Mouse (Mus musculus): ENCODE measurements at regions not wholly inside any gene's neighbourhood (a gene's known extent, or its start where the extent isn't known, plus 50 kb on each side); places are given as distances from the start of the nearest gene placed in this dataset.

- H3K4me2 ChIP-seq (ENCODE audit: low read depth, low read length): no peak overlapping the region
- H3K4me3 ChIP-seq (ENCODE audit: low read depth, low read length): no peak overlapping the region
- no peaks in the 10 kb centered on the region for H3K27me3 ChIP-seq (ENCODE audit: control insufficient read depth, insufficient read depth, low read length)
- no peaks in the 10 kb centered on the region for H3K36me3 ChIP-seq (ENCODE audit: control insufficient read depth, insufficient read depth, low read length)
- WGBS: 80% methylated on average over 6 of the region's 6 CpGs
- H3K4me1 ChIP-seq (ENCODE audit: control insufficient read depth, insufficient read depth, low read length): peaks cover 3% of the 10 kb centered on the region; the same call in 1 of the 2 replicates
- no peak for ATAC-seq (ENCODE audit: low read depth)
- H3K27ac ChIP-seq (ENCODE audit: low read depth, low read length): no peak overlapping the region
- no peak overlapping the region for H3K9ac ChIP-seq (replicated peaks; ENCODE audit: low read depth, low read length)
- H3K9me3 ChIP-seq (ENCODE audit: control insufficient read depth, low read length): no peaks in the 10 kb centered on the region
These were observed 124.8 kb upstream of the Klf14 start for GRCm38 (mm10) chr6:31083701-31084100.

GRCm38 (mm10) chr6:31085063-31085759 lies 126.3 kb upstream of the Klf14 start:
- no peaks in the 10 kb centered on the region for H3K36me3 ChIP-seq (ENCODE audit: control insufficient read depth, insufficient read depth, low read length)

GRCm38 (mm10) chr6:31085760-31086108 lies 126.9 kb upstream of the Klf14 start:
- no peak for ATAC-seq (ENCODE audit: low read depth)
- Histone ChIP-seq H3K27me3 (ENCODE audit: control insufficient read depth, insufficient read depth, low read length) (no peaks in the 10 kb centered on the region), H3K36me3 (ENCODE audit: control insufficient read depth, insufficient read depth, low read length) (no peaks in the 10 kb centered on the region), H3K4me3 (ENCODE audit: low read depth, low read length) (no peak overlapping the region), H3K4me1 (ENCODE audit: control insufficient read depth, insufficient read depth, low read length) (peaks cover 10% of the 10 kb centered on the region; the same call in 1 of the 2 replicates), H3K9me3 (ENCODE audit: control insufficient read depth, low read length) (no peaks in the 10 kb centered on the region), H3K27ac (ENCODE audit: low read depth, low read length) (no peak overlapping the region), H3K4me2 (ENCODE audit: low read depth, low read length) (no peak overlapping the region), H3K9ac (replicated peaks; ENCODE audit: low read depth, low read length) (no peak overlapping the region)
- WGBS: 58% methylated on average over 9 of the region's 9 CpGs

More at GRCm38 (mm10) chr6:31085063-31085759, 126.3 kb upstream of the Klf14 start:
- Histone ChIP-seq H3K27ac (ENCODE audit: low read depth, low read length) (no peak overlapping the region), H3K4me2 (ENCODE audit: low read depth, low read length) (no peak overlapping the region), H3K9ac (replicated peaks; ENCODE audit: low read depth, low read length) (no peak overlapping the region), H3K9me3 (ENCODE audit: control insufficient read depth, low read length) (no peaks in the 10 kb centered on the region), H3K4me3 (ENCODE audit: low read depth, low read length) (no peak overlapping the region), H3K4me1 (ENCODE audit: control insufficient read depth, insufficient read depth, low read length) (peaks cover 10% of the 10 kb centered on the region; the same call in 1 of the 2 replicates), H3K27me3 (ENCODE audit: control insufficient read depth, insufficient read depth, low read length) (no peaks in the 10 kb centered on the region)
- WGBS: 94% methylated on average over 8 of the region's 8 CpGs
- ATAC-seq (ENCODE audit: low read depth): no peak

DNA sequence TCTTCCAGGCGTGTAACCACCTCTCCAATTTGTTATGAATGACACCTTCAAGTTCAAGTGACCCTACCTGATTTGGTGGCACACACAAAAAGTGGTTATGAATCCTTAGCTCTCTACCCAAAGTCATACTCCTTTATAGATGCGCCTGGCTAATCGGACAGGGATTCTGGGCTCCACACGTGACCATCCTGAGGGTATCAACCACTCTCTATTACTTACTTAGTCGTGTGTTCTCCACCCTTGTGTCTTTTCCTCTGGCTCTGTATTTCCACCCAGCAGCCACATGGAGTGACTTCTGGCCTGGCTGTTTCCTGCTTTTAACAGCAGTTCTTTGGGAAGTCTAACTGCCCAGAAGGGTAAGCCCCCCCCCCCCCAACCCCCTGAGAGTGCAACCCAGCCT lies 127.4 kb upstream of the Klf14 start:
- no peak overlapping the region for H3K27ac ChIP-seq (ENCODE audit: low read depth, low read length)
- H3K9me3 ChIP-seq (ENCODE audit: control insufficient read depth, low read length): no peaks in the 10 kb centered on the region
- H3K4me1 ChIP-seq (ENCODE audit: control insufficient read depth, insufficient read depth, low read length): peaks cover 10% of the 10 kb centered on the region; the same call in 1 of the 2 replicates
- H3K4me3 ChIP-seq (ENCODE audit: low read depth, low read length): no peak overlapping the region
- H3K9ac ChIP-seq (replicated peaks; ENCODE audit: low read depth, low read length): no peak overlapping the region
- 86% methylated on average over 5 of the region's 5 CpGs for WGBS
- ATAC-seq (ENCODE audit: low read depth): no peak
- no peak overlapping the region for H3K4me2 ChIP-seq (ENCODE audit: low read depth, low read length)
- H3K27me3 ChIP-seq (ENCODE audit: control insufficient read depth, insufficient read depth, low read length): no peaks in the 10 kb centered on the region
- no peaks in the 10 kb centered on the region for H3K36me3 ChIP-seq (ENCODE audit: control insufficient read depth, insufficient read depth, low read length)

DNA sequence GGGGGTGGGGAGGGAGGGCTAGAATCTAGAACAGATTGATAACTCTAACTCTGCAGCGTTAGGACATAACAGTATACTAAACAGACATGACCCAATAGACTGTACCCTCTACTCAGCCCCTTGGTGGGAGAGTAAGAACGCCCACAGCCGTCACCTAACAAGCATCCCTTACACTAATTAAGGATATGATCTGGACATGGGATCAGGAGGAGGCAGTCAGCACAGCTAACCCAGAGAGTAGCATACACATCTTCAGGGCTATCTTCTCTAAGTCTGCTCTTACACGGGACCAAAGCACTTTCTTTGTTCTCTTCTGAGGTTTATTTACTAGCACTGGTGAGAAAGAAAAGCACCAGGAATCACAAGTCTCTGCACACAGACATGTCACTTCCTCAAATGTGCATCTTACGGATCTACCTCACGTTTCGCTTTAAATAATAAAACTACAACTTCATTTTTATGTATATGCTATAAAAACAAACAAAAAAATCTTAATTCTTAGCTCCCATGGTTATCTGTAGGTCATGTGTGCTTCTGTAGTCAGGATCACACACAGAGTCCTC lies 128.0 kb upstream of the Klf14 start:
- Histone ChIP-seq H3K4me1 (ENCODE audit: control insufficient read depth, insufficient read depth, low read length) (peaks cover 10% of the 10 kb centered on the region; the same call in 1 of the 2 replicates), H3K27ac (ENCODE audit: low read depth, low read length) (no peak overlapping the region), H3K9ac (replicated peaks; ENCODE audit: low read depth, low read length) (no peak overlapping the region), H3K4me3 (ENCODE audit: low read depth, low read length) (no peak overlapping the region), H3K4me2 (ENCODE audit: low read depth, low read length) (no peak overlapping the region), H3K9me3 (ENCODE audit: control insufficient read depth, low read length) (no peaks in the 10 kb centered on the region), H3K27me3 (ENCODE audit: control insufficient read depth, insufficient read depth, low read length) (no peaks in the 10 kb centered on the region), H3K36me3 (ENCODE audit: control insufficient read depth, insufficient read depth, low read length) (no peaks in the 10 kb centered on the region)
- 73% methylated on average over 7 of the region's 7 CpGs for WGBS
- ATAC-seq (ENCODE audit: low read depth): no peak

DNA sequence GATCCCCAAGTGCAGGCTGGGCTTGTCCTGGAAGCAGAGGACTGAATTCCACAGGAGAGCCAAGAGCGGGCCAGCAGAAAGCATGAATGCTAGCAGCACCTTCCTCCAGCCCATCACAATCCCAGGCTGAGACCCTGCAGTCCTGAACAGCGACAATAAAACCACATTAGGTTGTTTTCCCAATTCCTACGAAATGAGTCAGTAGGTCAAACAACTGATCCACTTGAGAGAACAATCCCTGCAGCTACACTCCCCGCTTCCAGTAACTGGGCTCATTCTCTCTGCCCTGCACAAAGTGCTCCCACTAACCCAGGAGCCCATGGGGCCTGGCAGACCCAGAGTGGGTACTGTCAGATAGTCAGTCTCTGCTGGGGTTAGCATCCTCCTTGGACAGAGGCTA lies 128.6 kb upstream of the Klf14 start:
- Histone ChIP-seq H3K4me2 (ENCODE audit: low read depth, low read length) (no peak overlapping the region), H3K9me3 (ENCODE audit: control insufficient read depth, low read length) (no peaks in the 10 kb centered on the region), H3K9ac (replicated peaks; ENCODE audit: low read depth, low read length) (no peak overlapping the region), H3K36me3 (ENCODE audit: control insufficient read depth, insufficient read depth, low read length) (no peaks in the 10 kb centered on the region), H3K4me1 (ENCODE audit: control insufficient read depth, insufficient read depth, low read length) (peaks cover 10% of the 10 kb centered on the region; the same call in 1 of the 2 replicates), H3K27me3 (ENCODE audit: control insufficient read depth, insufficient read depth, low read length) (no peaks in the 10 kb centered on the region), H3K27ac (ENCODE audit: low read depth, low read length) (no peak overlapping the region), H3K4me3 (ENCODE audit: low read depth, low read length) (no peak overlapping the region)
- ATAC-seq (ENCODE audit: low read depth): no peak
- WGBS: 41% methylated on average over 4 of the region's 4 CpGs

GRCm38 (mm10) chr6:31088147-31088972 lies 129.5 kb upstream of the Klf14 start:
- H3K9ac ChIP-seq (replicated peaks; ENCODE audit: low read depth, low read length): no peak overlapping the region
- peak overlapping the region; percentile 15; the same call in 1 of the 2 replicates for H3K4me3 ChIP-seq (ENCODE audit: low read depth, low read length)
- H3K9me3 ChIP-seq (ENCODE audit: control insufficient read depth, low read length): no peaks in the 10 kb centered on the region
- 12% methylated on average over 18 of the region's 18 CpGs for WGBS
- H3K4me1 ChIP-seq (ENCODE audit: control insufficient read depth, insufficient read depth, low read length): peaks cover 10% of the 10 kb centered on the region; the same call in 1 of the 2 replicates
- peak; percentile 66; the same call in 1 of the 2 replicates for ATAC-seq (ENCODE audit: low read depth)
- H3K4me2 ChIP-seq (ENCODE audit: low read depth, low read length): peak overlapping the region; percentile 54
- no peaks in the 10 kb centered on the region for H3K27me3 ChIP-seq (ENCODE audit: control insufficient read depth, insufficient read depth, low read length)
- H3K27ac ChIP-seq (ENCODE audit: low read depth, low read length): no peak overlapping the region
- no peaks in the 10 kb centered on the region for H3K36me3 ChIP-seq (ENCODE audit: control insufficient read depth, insufficient read depth, low read length)

DNA sequence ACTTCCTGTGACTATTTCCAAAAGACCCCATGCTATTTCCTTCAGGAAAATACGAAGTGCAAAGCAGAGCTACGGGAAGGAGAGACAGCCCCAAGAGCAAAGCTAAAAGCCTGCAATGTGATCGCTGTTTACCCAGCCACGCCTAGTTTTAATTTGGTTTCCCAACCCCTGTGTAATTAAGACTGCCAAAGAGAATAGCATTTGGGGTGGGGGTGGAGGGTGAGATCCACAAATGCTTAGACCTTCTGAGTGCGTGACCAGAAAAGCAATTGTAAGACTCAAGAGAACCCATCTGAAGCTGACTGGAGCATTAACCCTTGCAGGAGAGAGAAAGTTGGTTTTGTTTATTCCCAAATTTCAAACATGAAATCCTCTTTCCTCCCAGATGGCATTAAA lies 130.1 kb upstream of the Klf14 start:
- Histone ChIP-seq H3K27ac (ENCODE audit: low read depth, low read length) (no peak overlapping the region), H3K4me3 (ENCODE audit: low read depth, low read length) (peak overlapping the region; percentile 15; the same call in 1 of the 2 replicates), H3K9me3 (ENCODE audit: control insufficient read depth, low read length) (no peaks in the 10 kb centered on the region), H3K27me3 (ENCODE audit: control insufficient read depth, insufficient read depth, low read length) (no peaks in the 10 kb centered on the region), H3K9ac (replicated peaks; ENCODE audit: low read depth, low read length) (no peak overlapping the region), H3K36me3 (ENCODE audit: control insufficient read depth, insufficient read depth, low read length) (no peaks in the 10 kb centered on the region), H3K4me1 (ENCODE audit: control insufficient read depth, insufficient read depth, low read length) (peaks cover 10% of the 10 kb centered on the region; the same call in 1 of the 2 replicates), H3K4me2 (ENCODE audit: low read depth, low read length) (peak overlapping the region; percentile 54)
- whole genome bisulfite sequencing: 19% methylated on average over 5 of the region's 5 CpGs
- ATAC-seq (ENCODE audit: low read depth): peak; percentile 55; the same call in 1 of the 2 replicates

GRCm38 (mm10) chr6:31090288-31090687 lies 131.4 kb upstream of the Klf14 start:
- H3K4me1 ChIP-seq (ENCODE audit: control insufficient read depth, insufficient read depth, low read length): peaks cover 10% of the 10 kb centered on the region; the same call in 1 of the 2 replicates
- no peak overlapping the region for H3K9ac ChIP-seq (replicated peaks; ENCODE audit: low read depth, low read length)
- H3K27ac ChIP-seq (ENCODE audit: low read depth, low read length): no peak overlapping the region
- no peaks in the 10 kb centered on the region for H3K9me3 ChIP-seq (ENCODE audit: control insufficient read depth, low read length)
- no peak overlapping the region for H3K4me3 ChIP-seq (ENCODE audit: low read depth, low read length)
- H3K36me3 ChIP-seq (ENCODE audit: control insufficient read depth, insufficient read depth, low read length): no peaks in the 10 kb centered on the region
- no peaks in the 10 kb centered on the region for H3K27me3 ChIP-seq (ENCODE audit: control insufficient read depth, insufficient read depth, low read length)
- WGBS: 86% methylated on average over 6 of the region's 6 CpGs
- no peak overlapping the region for H3K4me2 ChIP-seq (ENCODE audit: low read depth, low read length)
- ATAC-seq (ENCODE audit: low read depth): no peak
